Mouse (Mus musculus): ENCODE results near the gene Irak1bp1. TPM values are rescaled to one million over a fixed set of nuclear protein-coding genes. Genes with fewer than 3 reads are reported as not detected.

The Irak1bp1 gene
- 1.8 TPM for polyA plus RNA-seq (2015; fragmentation: Illumina TruSeq; extraction: RNeasy Lipid Tissue Mini Kit (QIAGEN cat#74804); ENCODE audit: insufficient read depth, low replicate concordance)

DNA sequence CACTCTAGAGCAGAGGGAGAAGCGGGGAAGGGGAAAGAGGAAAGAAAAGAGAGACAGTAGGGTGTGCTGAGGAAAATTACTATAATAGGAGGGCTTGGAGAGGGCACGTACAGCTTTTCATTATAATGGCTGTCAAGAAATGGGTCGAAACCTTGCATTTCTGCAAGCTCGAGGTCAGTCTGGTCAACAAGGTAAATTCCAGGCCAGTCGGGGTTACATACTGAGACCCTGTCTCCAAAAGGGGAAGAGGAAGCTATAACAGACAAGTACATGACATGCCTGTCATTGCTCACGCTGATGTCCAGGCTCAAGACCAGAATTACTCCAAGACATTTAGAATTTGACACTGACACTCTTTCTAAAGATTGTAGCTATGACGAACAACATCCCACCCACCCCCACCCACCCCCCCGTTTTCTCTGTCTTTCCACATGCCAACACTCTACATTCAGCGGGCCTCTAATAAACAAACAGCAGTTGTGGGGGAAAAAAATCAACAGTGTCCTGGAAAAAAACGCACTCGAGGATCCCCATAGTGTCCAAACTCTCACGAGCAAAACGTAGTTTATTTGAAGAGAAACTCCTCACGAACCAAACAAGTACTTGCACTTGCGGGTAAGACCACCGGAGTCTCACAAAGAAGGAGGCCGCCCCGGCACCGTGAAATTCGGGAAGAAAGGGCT, at the start of gene Irak1bp1:
Gene Irak1bp1, plus strand, starts transcription at position 534 of the 683 bp plus-strand sequence.

Other genes with a start within 250 kb of the Irak1bp1 start
- 64.9 TPM for gene Phip, start 146.0 kb downstream of the Irak1bp1 start, polyA plus RNA-seq (2015; fragmentation: Illumina TruSeq; extraction: RNeasy Lipid Tissue Mini Kit (QIAGEN cat#74804); ENCODE audit: insufficient read depth, low replicate concordance)